Mouse (Mus musculus) ES-Bruce4 (cell line): Measurements from ENCODE around the gene BC051019.

ENCODE experiments used
- CTCF ChIP-seq: IDR thresholded peaks from one replicate; pipeline ENCODE4 v1.8.1; 2011; ENCODE audit warnings: low read depth, low read length
- EP300 ChIP-seq: IDR thresholded peaks from 2 replicates; pipeline ENCODE4 v1.6.1; 2011; ENCODE audit warnings: low read depth, low read length; ENCODE audit not compliant: insufficient read depth
- POLR2A ChIP-seq: IDR thresholded peaks from one replicate; pipeline ENCODE4 v1.8.1; 2011; ENCODE audit warnings: low read length; ENCODE audit not compliant: insufficient read depth

DNA sequence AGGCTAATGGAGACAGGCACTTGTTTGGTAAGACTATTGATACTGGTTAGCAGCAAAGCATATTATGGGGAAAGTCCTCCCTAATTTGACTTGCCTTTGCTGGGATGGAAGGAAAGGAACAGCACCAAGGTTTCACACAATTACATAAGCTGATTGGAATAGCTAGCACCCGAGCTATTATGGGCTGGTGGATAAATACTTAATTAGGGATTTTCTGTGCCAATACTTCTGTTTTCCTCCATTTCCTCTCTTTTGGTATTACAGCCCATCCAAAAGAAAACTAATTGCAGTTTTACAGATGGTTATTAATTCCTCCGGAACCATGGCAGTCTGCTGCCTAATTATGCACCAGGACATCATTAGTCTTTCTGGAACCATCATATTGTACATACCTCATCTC, 40.4 kb upstream of the BC051019 start:
- no peak for TF ChIP-seq CTCF
- TF ChIP-seq EP300: no peak
- TF ChIP-seq POLR2A: no peak
